Mouse (Mus musculus): Measurements from ENCODE around the gene Plekha1. TPM values are rescaled to one million over a fixed set of nuclear protein-coding genes. Genes with fewer than 3 reads are reported as not detected.

The Plekha1 gene
- polyA plus RNA-seq, 1 experiment from 2014 or later: 31.7 TPM

DNA sequence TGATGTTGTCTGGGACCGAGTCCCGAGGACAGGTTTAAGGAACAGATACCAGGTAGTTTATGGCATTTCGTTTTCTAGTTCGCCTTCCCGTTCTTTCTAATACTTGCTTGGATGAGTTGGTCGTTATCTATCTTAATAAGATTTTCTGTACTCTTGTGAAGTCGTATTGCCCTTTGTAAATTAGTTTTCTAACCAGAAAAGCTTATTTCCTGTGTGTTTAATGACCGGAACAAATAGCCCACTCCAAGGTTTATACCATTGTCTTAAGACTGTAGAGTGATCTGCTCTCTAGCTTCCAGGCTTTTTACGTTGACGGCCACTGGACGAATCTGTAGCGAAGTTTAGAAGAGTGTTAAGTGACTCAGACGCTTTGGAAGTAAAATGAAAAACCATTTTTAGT, 1.1 kb downstream of the Plekha1 start:
- no peaks in the 10 kb centered on the region for H3K36me3 ChIP-seq (replicated peaks)
- WGBS: 2% methylated on average over 13 of the region's 13 CpGs
- H3K27me3 ChIP-seq (ENCODE audit: poor library complexity, severe bottlenecking): peaks cover 40% of the 10 kb centered on the region
- H3K27ac ChIP-seq: peak overlapping the region; percentile 93
- no peak for DNase-seq (ENCODE audit: extremely low spot score, low spot score)
- H3K9me3 ChIP-seq: no peaks in the 10 kb centered on the region
- peaks cover 35% of the 10 kb centered on the region for H3K4me1 ChIP-seq
- H3K4me3 ChIP-seq: peak overlapping the region; percentile 82

- Histone ChIP-seq H3K36me3 (replicated peaks) (no peaks in the 10 kb centered on the region), H3K9me3 (no peaks in the 10 kb centered on the region), H3K4me1 (peaks cover 33% of the 10 kb centered on the region), H3K27me3 (ENCODE audit: poor library complexity, severe bottlenecking) (peaks cover 34% of the 10 kb centered on the region), H3K27ac (no peak overlapping the region), H3K4me3 (peak overlapping the region; percentile 82; the same call in 1 of the 2 replicates)
- DNase-seq (ENCODE audit: extremely low spot score, low spot score): no peak
- WGBS: 70% methylated on average over 3 of the region's 3 CpGs
Measured at GRCm38 (mm10) chr7:130867256-130867655, 1.7 kb downstream of the Plekha1 start.

- WGBS: 92% methylated on average over 2 of the region's 2 CpGs
- H3K36me3 ChIP-seq (replicated peaks): peaks cover 21% of the 10 kb centered on the region
- peaks cover 9% of the 10 kb centered on the region for H3K4me1 ChIP-seq
- no peak overlapping the region for H3K27ac ChIP-seq
- no peak for DNase-seq (ENCODE audit: extremely low spot score, low spot score)
- H3K27me3 ChIP-seq (ENCODE audit: poor library complexity, severe bottlenecking): no peaks in the 10 kb centered on the region
- H3K9me3 ChIP-seq: no peaks in the 10 kb centered on the region
- no peak overlapping the region for H3K4me3 ChIP-seq
Measured at GRCm38 (mm10) chr7:130884161-130884560, 18.6 kb downstream of the Plekha1 start.

- DNase-seq (ENCODE audit: extremely low spot score, low spot score): no peak
- H3K9me3 ChIP-seq: no peaks in the 10 kb centered on the region
- H3K4me3 ChIP-seq: no peak overlapping the region
- 82% methylated on average over 3 of the region's 3 CpGs for WGBS
- no peak overlapping the region for H3K27ac ChIP-seq
- H3K36me3 ChIP-seq (replicated peaks): peaks cover 21% of the 10 kb centered on the region
- H3K4me1 ChIP-seq: peaks cover 15% of the 10 kb centered on the region
- H3K27me3 ChIP-seq (ENCODE audit: poor library complexity, severe bottlenecking): no peaks in the 10 kb centered on the region
Measured at GRCm38 (mm10) chr7:130886246-130886645, 20.7 kb downstream of the Plekha1 start.

DNA sequence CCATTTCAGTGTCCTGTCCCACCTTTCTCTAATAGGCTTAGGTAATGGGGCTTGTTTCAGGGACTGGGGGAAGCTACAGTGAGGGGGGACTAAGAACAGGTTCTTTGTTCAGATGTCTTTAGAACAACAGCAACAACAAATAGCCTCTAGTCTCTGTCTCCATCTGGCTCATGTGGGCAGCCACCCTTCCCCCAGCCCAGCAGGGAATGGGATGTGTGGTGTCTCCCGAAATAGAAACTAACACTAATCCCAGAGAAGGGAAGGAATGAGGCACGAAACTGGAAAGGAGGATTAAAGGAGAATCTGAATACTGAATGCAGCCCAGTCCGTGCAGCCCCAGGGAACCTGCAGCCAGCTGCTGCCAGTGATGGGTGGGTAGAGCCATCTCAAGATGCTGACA, 22.4 kb downstream of the Plekha1 start:
- no peaks in the 10 kb centered on the region for H3K9me3 ChIP-seq
- H3K4me3 ChIP-seq: no peak overlapping the region
- no peak overlapping the region for H3K27ac ChIP-seq
- DNase-seq (ENCODE audit: extremely low spot score, low spot score): no peak
- WGBS: 5% methylated on average over 3 of the region's 3 CpGs
- peaks cover 8% of the 10 kb centered on the region; the same call in 1 of the 2 replicates for H3K27me3 ChIP-seq (ENCODE audit: poor library complexity, severe bottlenecking)
- H3K36me3 ChIP-seq (replicated peaks): peaks cover 35% of the 10 kb centered on the region
- H3K4me1 ChIP-seq: peaks cover 15% of the 10 kb centered on the region

GRCm38 (mm10) chr7:130890871-130891270, 25.3 kb downstream of the Plekha1 start:
- Histone ChIP-seq H3K36me3 (replicated peaks) (peaks cover 26% of the 10 kb centered on the region), H3K27ac (no peak overlapping the region), H3K4me1 (peaks cover 25% of the 10 kb centered on the region), H3K27me3 (ENCODE audit: poor library complexity, severe bottlenecking) (peaks cover 8% of the 10 kb centered on the region; the same call in 1 of the 2 replicates), H3K4me3 (no peak overlapping the region), H3K9me3 (no peaks in the 10 kb centered on the region)
- WGBS: 37% methylated on average over 2 of the region's 2 CpGs
- DNase-seq (ENCODE audit: extremely low spot score, low spot score): no peak

DNA sequence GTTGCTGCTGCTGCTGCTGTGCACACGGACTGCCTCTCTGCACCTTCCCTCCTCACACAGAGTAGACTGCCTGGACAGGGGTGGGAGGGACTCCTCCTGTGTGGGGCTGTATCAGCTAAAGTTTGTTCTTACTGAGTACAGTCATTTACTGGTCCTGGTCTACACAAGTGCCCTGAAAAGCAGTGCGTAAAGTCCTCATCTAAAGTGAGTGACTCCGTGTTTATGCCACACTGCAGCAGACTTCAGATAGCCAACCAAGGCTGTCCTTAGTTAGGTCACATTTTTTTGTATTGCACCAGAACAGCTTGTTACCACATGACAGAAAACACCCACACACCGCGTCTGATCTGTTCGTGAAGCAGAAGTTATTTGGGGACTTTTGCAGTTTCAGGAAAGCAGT, 27.4 kb downstream of the Plekha1 start:
- H3K4me3 ChIP-seq: no peak overlapping the region
- DNase-seq (ENCODE audit: extremely low spot score, low spot score): no peak
- peaks cover 19% of the 10 kb centered on the region for H3K36me3 ChIP-seq (replicated peaks)
- WGBS: 89% methylated on average over 6 of the region's 6 CpGs
- no peaks in the 10 kb centered on the region for H3K9me3 ChIP-seq
- H3K27ac ChIP-seq: no peak overlapping the region
- peaks cover 8% of the 10 kb centered on the region; the same call in 1 of the 2 replicates for H3K27me3 ChIP-seq (ENCODE audit: poor library complexity, severe bottlenecking)
- H3K4me1 ChIP-seq: peaks cover 23% of the 10 kb centered on the region

DNA sequence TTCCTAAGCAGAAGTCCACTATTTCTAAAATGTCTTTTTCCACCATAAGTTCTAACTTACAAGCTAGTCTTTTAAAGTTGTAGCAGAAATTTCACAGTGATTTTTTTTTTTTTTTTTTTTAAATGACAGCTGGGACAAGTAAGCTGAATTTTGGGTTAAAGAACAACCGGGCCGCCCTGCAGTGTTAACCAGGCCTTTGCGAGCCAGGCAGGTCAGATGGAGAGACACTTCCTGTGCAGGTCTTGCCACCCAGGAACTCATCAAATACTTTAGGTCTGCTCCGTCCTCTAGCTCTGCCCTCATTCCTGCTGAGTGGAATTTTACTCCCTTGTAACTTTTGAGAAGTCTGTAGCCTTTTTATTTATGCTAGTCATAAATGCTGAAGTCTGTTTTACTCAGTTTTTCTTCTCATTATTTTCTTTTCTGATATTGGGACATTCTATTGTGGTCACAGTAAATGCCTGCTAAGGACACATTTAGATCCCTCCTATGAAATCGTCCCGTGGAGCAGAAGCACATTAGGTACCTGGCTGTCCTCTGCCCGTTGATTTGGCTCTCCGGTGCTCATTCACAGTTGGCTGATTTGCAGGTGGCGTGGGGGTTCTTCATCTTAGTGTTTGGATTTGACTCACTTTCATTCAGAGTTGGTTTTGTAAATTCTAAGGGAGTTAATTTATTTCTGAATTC, 29.5 kb downstream of the Plekha1 start:
- no peaks in the 10 kb centered on the region for H3K9me3 ChIP-seq
- H3K27ac ChIP-seq: no peak overlapping the region
- H3K36me3 ChIP-seq (replicated peaks): peaks cover 31% of the 10 kb centered on the region
- 51% methylated on average over 9 of the region's 9 CpGs for WGBS
- H3K4me1 ChIP-seq: peaks cover 19% of the 10 kb centered on the region
- no peak overlapping the region for H3K4me3 ChIP-seq
- DNase-seq (ENCODE audit: extremely low spot score, low spot score): no peak
- peaks cover 8% of the 10 kb centered on the region; the same call in 1 of the 2 replicates for H3K27me3 ChIP-seq (ENCODE audit: poor library complexity, severe bottlenecking)

- H3K27me3 ChIP-seq (ENCODE audit: poor library complexity, severe bottlenecking): peaks cover 8% of the 10 kb centered on the region; the same call in 1 of the 2 replicates
- DNase-seq (ENCODE audit: extremely low spot score, low spot score): no peak
- H3K4me3 ChIP-seq: no peak overlapping the region
- H3K27ac ChIP-seq: no peak overlapping the region
- H3K9me3 ChIP-seq: no peaks in the 10 kb centered on the region
- H3K36me3 ChIP-seq (replicated peaks): peaks cover 33% of the 10 kb centered on the region
- 35% methylated on average over 2 of the region's 2 CpGs for WGBS
- H3K4me1 ChIP-seq: peaks cover 19% of the 10 kb centered on the region
Measured at GRCm38 (mm10) chr7:130895618-130895945, 30.0 kb downstream of the Plekha1 start.

GRCm38 (mm10) chr7:130896064-130896463, 30.5 kb downstream of the Plekha1 start:
- Histone ChIP-seq H3K4me3 (no peak overlapping the region), H3K9me3 (no peaks in the 10 kb centered on the region), H3K4me1 (peaks cover 16% of the 10 kb centered on the region), H3K27ac (no peak overlapping the region), H3K36me3 (replicated peaks) (peaks cover 34% of the 10 kb centered on the region), H3K27me3 (ENCODE audit: poor library complexity, severe bottlenecking) (peaks cover 8% of the 10 kb centered on the region; the same call in 1 of the 2 replicates)
- WGBS: 71% methylated on average over 3 of the region's 3 CpGs
- DNase-seq (ENCODE audit: extremely low spot score, low spot score): no peak

DNA sequence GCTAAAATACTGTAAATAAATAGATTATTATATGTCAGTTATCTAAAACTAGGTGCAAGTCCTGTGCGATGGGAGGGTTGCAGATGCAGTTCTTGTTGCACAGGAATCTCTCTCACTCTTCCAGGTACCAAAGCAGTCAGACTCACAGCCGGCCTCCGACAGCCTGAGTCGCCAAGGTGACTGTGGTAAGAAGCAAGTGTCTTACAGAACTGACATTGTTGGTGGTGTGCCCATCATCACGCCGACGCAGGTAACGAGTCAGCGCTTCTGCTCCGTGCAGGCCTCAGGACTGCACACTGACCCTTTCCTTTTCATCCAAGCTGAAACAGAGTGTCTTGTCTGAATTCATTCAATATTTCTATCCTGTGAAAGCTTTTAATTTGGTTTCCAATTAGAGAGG, 31.6 kb downstream of the Plekha1 start:
- Histone ChIP-seq H3K27me3 (ENCODE audit: poor library complexity, severe bottlenecking) (peaks cover 8% of the 10 kb centered on the region; the same call in 1 of the 2 replicates), H3K36me3 (replicated peaks) (peaks cover 26% of the 10 kb centered on the region), H3K9me3 (no peaks in the 10 kb centered on the region), H3K4me1 (peaks cover 14% of the 10 kb centered on the region), H3K4me3 (no peak overlapping the region), H3K27ac (no peak overlapping the region)
- WGBS: 95% methylated on average over 10 of the region's 10 CpGs
- DNase-seq (ENCODE audit: extremely low spot score, low spot score): no peak

DNA sequence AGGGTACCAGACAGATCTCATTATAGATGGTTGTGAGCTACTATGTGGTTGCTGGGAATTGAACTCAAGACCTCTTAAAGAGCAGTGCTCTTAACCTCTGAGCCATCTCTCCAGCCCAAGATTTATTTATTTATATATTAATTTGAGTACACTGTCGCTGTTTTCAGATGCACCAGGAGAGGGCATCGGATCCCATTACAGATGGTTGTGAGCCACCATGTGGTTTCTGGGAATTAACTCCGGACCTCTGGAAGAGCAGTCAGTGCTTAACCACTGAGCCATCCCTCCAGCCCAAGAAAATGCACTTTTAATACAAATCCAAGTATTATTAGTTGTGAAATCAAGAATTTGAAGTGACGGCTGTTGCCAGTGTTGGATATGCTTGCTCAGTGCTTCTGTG, 32.8 kb downstream of the Plekha1 start:
- Histone ChIP-seq H3K9me3 (no peaks in the 10 kb centered on the region), H3K36me3 (replicated peaks) (peaks cover 24% of the 10 kb centered on the region), H3K27me3 (ENCODE audit: poor library complexity, severe bottlenecking) (no peaks in the 10 kb centered on the region; the same call in 1 of the 2 replicates), H3K4me1 (peaks cover 14% of the 10 kb centered on the region), H3K4me3 (no peak overlapping the region), H3K27ac (no peak overlapping the region)
- no peak for DNase-seq (ENCODE audit: extremely low spot score, low spot score)
- 86% methylated on average over 4 of the region's 4 CpGs for WGBS

DNA sequence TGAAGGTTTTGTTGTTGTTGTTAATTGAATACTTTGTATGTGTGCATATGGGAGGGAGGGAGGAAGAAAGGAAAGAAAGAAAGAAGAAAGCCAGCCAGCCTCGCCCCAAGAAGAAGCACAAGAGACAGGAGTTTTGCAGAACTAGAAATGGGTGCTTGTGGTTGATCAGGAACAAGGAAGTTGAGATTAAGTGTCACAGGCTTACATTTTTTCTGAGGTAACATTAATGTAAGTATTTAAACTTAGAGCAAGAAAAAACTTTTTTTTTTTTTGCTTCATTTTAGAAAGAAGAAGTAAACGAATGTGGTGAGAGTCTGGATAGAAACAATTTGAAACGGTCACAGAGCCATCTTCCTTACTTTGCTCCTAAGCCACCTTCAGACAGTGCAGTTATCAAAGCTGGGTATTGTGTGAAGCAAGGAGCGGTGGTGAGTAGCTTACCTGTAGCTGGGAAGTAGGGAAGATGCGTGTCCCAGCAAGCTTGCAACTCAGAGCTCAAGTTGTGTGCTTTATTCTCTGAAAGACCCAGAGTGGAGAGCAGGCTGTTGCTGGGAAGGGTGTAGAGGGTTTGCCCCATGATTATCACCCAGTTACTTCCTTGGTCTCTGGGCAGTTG, 34.8 kb downstream of the Plekha1 start:
- DNase-seq (ENCODE audit: extremely low spot score, low spot score): no peak
- Histone ChIP-seq H3K36me3 (replicated peaks) (peaks cover 41% of the 10 kb centered on the region), H3K4me3 (no peak overlapping the region), H3K27ac (no peak overlapping the region), H3K9me3 (no peaks in the 10 kb centered on the region), H3K27me3 (ENCODE audit: poor library complexity, severe bottlenecking) (no peaks in the 10 kb centered on the region; the same call in 1 of the 2 replicates), H3K4me1 (peaks cover 9% of the 10 kb centered on the region)
- WGBS: 93% methylated on average over 5 of the region's 5 CpGs

Measured in forebrain, embryonic 10.5 days (tissue).